Mouse (Mus musculus) neural tube, embryonic 11.5 days (tissue): ENCODE data around the gene Gm10338. TPM values are rescaled to one million over a fixed set of nuclear protein-coding genes. Genes with fewer than 3 reads are reported as not detected.
"Not testable (repeated sequence)": the region's sequence is repeated elsewhere in the genome, so short reads cannot be mapped to it uniquely, and the experiment has no call there.

Experiments used
- ATAC-seq: fragments of 200-750 bp; cut with Nextera tagmentation; 2 replicates; pipeline ENCODE4 v1.8.0; 2017; ENCODE audit warnings: moderate number of reproducible peaks, mild to moderate bottlenecking, moderate TSS enrichment, moderate library complexity; ENCODE audit not compliant: insufficient read depth, low FRiP score, low TSS enrichment
- DNase-seq: peaks from one replicate; pipeline ENCODE4 v3.0.0-alpha.2; 2015; ENCODE audit warnings: low spot score
- H3K27ac ChIP-seq: fragments of 300-500 bp; sonication (generic); 2 replicates; pipeline ENCODE4 v1.5.1; 2014; ENCODE audit warnings: low read depth, mild to moderate bottlenecking, low read length
- H3K27me3 ChIP-seq: fragments of 300-500 bp; sonication (generic); 2 replicates; pipeline ENCODE4 v1.6.1; 2014; ENCODE audit warnings: mild to moderate bottlenecking, low read length, mixed read lengths; ENCODE audit not compliant: control insufficient read depth, insufficient read depth
- H3K36me3 ChIP-seq: fragments of 300-500 bp; sonication (generic); 2 replicates; pipeline ENCODE4 v1.6.1; 2014; ENCODE audit warnings: mild to moderate bottlenecking, low read length, moderate library complexity, mixed read lengths; ENCODE audit not compliant: control insufficient read depth, insufficient read depth
- H3K4me1 ChIP-seq: fragments of 300-500 bp; sonication (generic); 2 replicates; pipeline ENCODE4 v1.6.1; 2014; ENCODE audit warnings: low read length, mixed read lengths; ENCODE audit not compliant: control insufficient read depth, insufficient read depth
- H3K4me2 ChIP-seq: fragments of 300-500 bp; sonication (generic); 2 replicates; pipeline ENCODE4 v1.6.1; 2014; ENCODE audit warnings: low read depth, mild to moderate bottlenecking, moderate library complexity
- H3K4me3 ChIP-seq: fragments of 300-500 bp; sonication (generic); 2 replicates; pipeline ENCODE4 v1.5.1; 2014; ENCODE audit warnings: low read depth, low read length
- H3K9ac ChIP-seq: fragments of 300-500 bp; sonication (generic); 2 replicates; pipeline ENCODE4 v1.6.1; 2014; ENCODE audit warnings: mild to moderate bottlenecking, low read length
- H3K9me3 ChIP-seq: fragments of 300-500 bp; sonication (generic); 2 replicates; pipeline ENCODE4 v1.6.1; 2016; ENCODE audit warnings: low read length; ENCODE audit not compliant: control insufficient read depth
- WGBS: fragments of 180-500 bp; shearing (Covaris S2); extraction: QIAGEN DNeasy Blood & Tissue Kit; methylation state at CpG from one replicate; pipeline ENCODE4 v1.1.7; 2014; 5-methylcytosine and 5-hydroxymethylcytosine counted together
- polyA plus RNA-seq: library from polyadenylated mRNA; unstranded; fragments of >200 nt; fragmentation: Nextera tagmentation; extraction: Ambion mirVana; gene quantifications from 2 replicates; pipeline ENCODE4 v1.2.1, GENCODE M21; 2014

Gm10338 gene
- not detected in 2 replicates for polyA plus RNA-seq

- not testable (repeated sequence) for H3K4me1 ChIP-seq, ATAC-seq, H3K9ac ChIP-seq, H3K27me3 ChIP-seq, H3K27ac ChIP-seq, DNase-seq, H3K4me2 ChIP-seq, H3K4me3 ChIP-seq, H3K36me3 ChIP-seq, H3K9me3 ChIP-seq
- no CpG with 5 or more reads among the region's 2 CpGs for WGBS
Measured at GRCm38 (mm10) chr14:7595492-7595891, at the start of gene Gm10338. Gene Gm10338, minus strand, starts transcription at chr14:7595592.

DNA sequence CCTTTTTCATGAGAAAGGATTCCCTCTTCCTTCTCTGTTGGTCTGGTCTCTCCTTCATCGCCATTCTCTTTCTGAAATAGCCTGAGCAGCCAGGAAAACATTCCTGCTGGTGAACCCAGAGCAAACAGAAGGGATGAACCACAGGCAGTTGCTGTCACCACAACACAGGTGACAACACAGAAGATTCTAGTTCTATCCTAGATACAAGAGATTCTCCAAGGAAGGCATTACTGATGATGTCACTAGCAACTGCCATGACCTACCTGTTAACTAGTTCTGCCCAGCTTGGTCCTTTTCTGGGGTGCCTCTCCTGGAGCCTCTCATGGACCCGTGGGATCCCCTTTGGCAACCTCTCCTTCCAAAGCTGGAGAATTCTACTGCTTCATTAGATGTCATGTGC lies 48.5 kb upstream of the Gm10338 start, which contains the start of gene Gm10128:
Gene Gm10128, minus strand, starts transcription at position 101 of the 400 bp plus-strand sequence.
- H3K9me3 ChIP-seq, ATAC-seq, H3K4me3 ChIP-seq, DNase-seq, H3K9ac ChIP-seq, H3K27ac ChIP-seq, H3K4me2 ChIP-seq, H3K27me3 ChIP-seq, H3K4me1 ChIP-seq, H3K36me3 ChIP-seq: not testable (repeated sequence)
- no CpG with 5 or more reads among the region's 2 CpGs for WGBS

GRCm38 (mm10) chr14:7568382-7568781 lies 27.0 kb downstream of the Gm10338 start, which contains the start of gene Gm3558:
Gene Gm3558, minus strand, starts transcription at chr14:7568566.
- not testable (repeated sequence) for H3K4me1 ChIP-seq, H3K9ac ChIP-seq, H3K27me3 ChIP-seq, H3K36me3 ChIP-seq, DNase-seq, H3K27ac ChIP-seq, H3K9me3 ChIP-seq, ATAC-seq
- Histone ChIP-seq H3K4me2 (peak within 1 kb of the TSS; percentile 49), H3K4me3 (peak within 1 kb of the TSS; percentile 33)
- no CpG with 5 or more reads among the region's 34 CpGs for WGBS

- H3K36me3 ChIP-seq, H3K4me1 ChIP-seq, H3K9me3 ChIP-seq, H3K27me3 ChIP-seq, H3K9ac ChIP-seq, H3K27ac ChIP-seq, ATAC-seq: not testable (repeated sequence)
- DNase-seq, result peak; percentile 10
- Histone ChIP-seq H3K4me3 (peak overlapping the region; percentile 33), H3K4me2 (peak overlapping the region; percentile 49)
- 0% methylated on average over 16 of the region's 27 CpGs for WGBS
Measured at GRCm38 (mm10) chr14:7567890-7568289, 27.5 kb downstream of the Gm10338 start.

- not testable (repeated sequence) for H3K4me2 ChIP-seq, H3K27ac ChIP-seq, H3K27me3 ChIP-seq, H3K4me1 ChIP-seq, H3K9me3 ChIP-seq, H3K9ac ChIP-seq, DNase-seq, H3K4me3 ChIP-seq, ATAC-seq, H3K36me3 ChIP-seq
- WGBS, result 1% methylated on average over 6 of the region's 9 CpGs
Measured at GRCm38 (mm10) chr14:7567266-7567665, 28.1 kb downstream of the Gm10338 start.

Other genes with a start within 250 kb of the Gm10338 start
- gene Gm8374, start 230.5 kb downstream of the Gm10338 start, polyA plus RNA-seq, result not detected in 2 replicates
- not detected in 2 replicates for gene Gm3755, start 144.7 kb downstream of the Gm10338 start, polyA plus RNA-seq
- 2.6 TPM in 2 replicates for gene Gm3752, start 111.8 kb downstream of the Gm10338 start, polyA plus RNA-seq
- gene Gm3558, start 27.0 kb downstream of the Gm10338 start, polyA plus RNA-seq, result 0.89 and 1.2 TPM in 2 replicates
- gene Gm10128, start 48.4 kb upstream of the Gm10338 start, polyA plus RNA-seq, result not detected in 2 replicates
- gene Gm26661, start 196.0 kb upstream of the Gm10338 start, polyA plus RNA-seq, result not detected in 2 replicates
- gene Flnb, start 222.4 kb upstream of the Gm10338 start, polyA plus RNA-seq, result 14.4 and 15.5 TPM in 2 replicates